Mouse (Mus musculus) left cerebral cortex, postnatal 36 days (tissue): ENCODE measurements around the gene Smyd5. TPM values are rescaled to one million over a fixed set of nuclear protein-coding genes. Genes with fewer than 3 reads are reported as not detected.

Experiments
- DNase-seq, 2 experiments: peaks; one replicate each; pipeline ENCODE4 v3.0.0; 2021 to 2022; ENCODE audit warnings: low spot score in 2 of 2, mixed read lengths in 1 of 2
- intact Hi-C: fragments of 180-260 bp; cut with DNase I; formaldehyde crosslinking; loops from one replicate; pipeline ENCODE4 v1.15.1; 2025
- total RNA-seq, 2 experiments: library from RNA; stranded (reverse); gene quantifications; 2 replicates each; pipeline ENCODE4 v1.2.3; 2021

Smyd5 gene
- total RNA-seq, 2 experiments from 2014 or later, result 40.1 to 43.8 TPM

GRCm38 (mm10) chr6:85479979-85480378, 48.2 kb downstream of the Smyd5 start:
- intact Hi-C loops, result loop anchor here (10.0 kb wide), 1 partner anchor 425 kb away; the partner anchor contains the start of gene Nat8f4
- no peak for DNase-seq

- DNase-seq, result no peak
- intact Hi-C loops, result no loop called here
These were observed 48.9 kb downstream of the Smyd5 start for GRCm38 (mm10) chr6:85480685-85481084.

DNA sequence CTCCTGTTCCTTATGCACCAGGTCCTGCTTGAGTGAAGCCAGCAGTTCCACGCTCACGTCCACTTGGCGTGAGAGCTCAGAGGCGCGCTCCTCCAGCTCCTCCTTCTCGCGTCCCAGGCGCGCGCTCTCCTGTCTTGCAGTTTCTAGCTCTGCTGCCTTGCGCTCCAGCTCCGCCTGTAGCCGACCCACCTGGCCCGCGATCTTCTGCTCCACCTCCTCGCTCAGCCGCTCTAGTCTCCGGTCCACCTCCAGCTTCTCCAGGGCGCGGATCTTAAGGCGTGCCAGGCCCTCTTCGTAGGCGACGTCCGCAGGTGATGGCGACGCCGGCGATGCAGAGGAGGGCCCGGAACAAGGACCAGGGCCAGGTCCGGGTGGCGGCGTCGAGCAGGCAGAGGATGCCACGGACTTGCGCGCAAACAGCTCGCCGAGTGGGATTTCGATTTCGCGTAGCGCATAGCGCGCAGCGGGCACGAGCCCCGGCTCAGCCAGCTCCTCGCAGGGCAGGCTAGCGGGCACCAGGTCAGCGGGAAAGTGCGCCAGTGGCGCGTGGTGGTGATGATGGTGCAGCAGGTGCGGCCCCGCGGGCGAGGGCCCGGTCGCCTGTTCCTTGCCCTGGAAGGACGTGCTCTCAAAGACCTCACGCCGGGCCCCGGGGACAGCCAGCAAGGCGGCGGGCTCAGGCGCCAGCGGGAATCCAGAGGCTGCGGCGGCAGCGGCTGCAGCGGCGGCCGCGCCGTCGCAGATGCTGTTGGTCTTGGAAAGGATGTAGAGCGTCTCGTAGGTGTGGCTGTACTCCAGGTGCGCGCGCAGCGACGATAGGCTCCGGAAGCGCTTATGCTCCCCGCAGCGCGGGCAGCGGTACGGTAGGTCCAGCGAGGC, 52.3 kb downstream of the Smyd5 start:
- intact Hi-C loops, result no loop called here

GRCm38 (mm10) chr6:85485738-85486137, 53.9 kb downstream of the Smyd5 start:
- DNase-seq, result no peak
- intact Hi-C loops, result no loop called here

More for the DNA sequence above, 52.3 kb downstream of the Smyd5 start:
- peak in 1 of 2 experiments; percentile 55 for DNase-seq

DNA sequence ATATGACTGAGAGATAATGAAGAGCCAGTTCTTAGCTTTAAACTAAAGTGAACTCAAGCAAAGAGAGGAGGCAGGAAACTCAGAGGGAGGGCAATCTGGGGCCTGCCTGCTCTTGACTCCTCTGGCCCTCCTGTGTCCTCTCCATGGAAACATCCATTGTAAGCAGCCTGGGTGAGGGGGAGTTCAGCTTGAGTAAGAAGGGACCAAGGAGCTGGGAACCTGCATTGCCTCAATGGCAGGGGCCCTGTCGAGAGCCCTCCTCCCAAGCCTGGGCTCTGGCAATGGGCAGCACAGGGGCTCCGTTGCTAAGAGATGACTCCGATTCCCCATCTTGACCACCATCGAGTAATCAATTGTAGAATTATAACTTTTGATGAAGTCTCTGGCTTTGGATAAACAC, 56.7 kb downstream of the Smyd5 start:
- no peak for DNase-seq
- intact Hi-C loops, result no loop called here

- intact Hi-C loops, result no loop called here
- no peak for DNase-seq
These were observed 57.9 kb downstream of the Smyd5 start for GRCm38 (mm10) chr6:85489717-85490116.

DNA sequence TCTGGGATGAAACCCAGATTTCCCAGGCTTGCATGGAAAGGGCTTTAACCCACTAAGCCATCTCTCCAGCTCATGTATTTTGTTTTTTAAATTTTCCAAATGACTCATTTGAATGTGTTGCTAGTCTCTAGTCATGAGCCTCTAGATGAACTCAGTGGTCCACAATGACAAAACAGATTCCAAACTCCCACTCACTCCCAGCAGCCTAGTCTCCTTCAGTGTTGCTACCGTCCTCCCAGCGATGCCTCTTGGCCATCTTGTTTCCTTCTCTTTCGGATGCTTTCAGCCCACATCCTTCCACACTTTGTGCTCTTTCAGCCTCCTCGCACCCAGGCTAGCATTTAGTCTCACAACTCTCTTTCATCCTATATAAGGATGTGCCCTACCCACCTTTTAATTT, 58.5 kb downstream of the Smyd5 start:
- intact Hi-C loops, result no loop called here
- DNase-seq, result no peak

DNA sequence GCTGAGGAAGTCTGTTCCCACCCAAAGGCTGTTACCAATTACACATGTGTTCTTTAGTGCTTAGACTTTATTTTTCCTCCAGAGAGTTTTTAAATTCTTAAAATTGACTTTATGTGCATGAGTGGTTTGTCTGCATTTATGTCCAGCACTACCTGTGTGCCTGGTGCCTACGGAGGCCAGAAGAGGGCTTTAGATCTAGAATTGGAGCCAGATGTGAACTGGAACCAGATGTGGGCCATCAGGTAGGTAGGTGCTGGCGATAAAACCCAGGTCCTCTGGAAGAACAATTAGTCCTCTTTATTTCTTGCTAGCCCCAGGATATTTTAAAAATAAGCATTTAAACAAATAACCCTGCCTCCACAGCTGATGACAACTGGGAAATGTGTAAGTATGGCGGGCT, 59.8 kb downstream of the Smyd5 start:
- intact Hi-C loops, result no loop called here
- no peak for DNase-seq

Other genes starting within 250 kb of the Smyd5 start
- gene Emx1, start 244.6 kb upstream of the Smyd5 start, total RNA-seq, result 10 to 100 TPM; 34.2 to 45.2 TPM
- gene Sfxn5, start 98.6 kb upstream of the Smyd5 start, total RNA-seq, result 100 to 1,000 TPM; 172 to 183 TPM
- gene Rab11fip5, start 57.4 kb upstream of the Smyd5 start, total RNA-seq, result 10 to 100 TPM; 67.8 to 76.6 TPM
- gene Noto, start 8.1 kb upstream of the Smyd5 start, total RNA-seq, result not detected
- 100 to 1,000 TPM; 203 to 224 TPM for gene Cct7, start 19.5 kb downstream of the Smyd5 start, total RNA-seq
- gene Pradc1, start 20.0 kb downstream of the Smyd5 start, total RNA-seq, result 10 to 100 TPM; 24.6 to 31.4 TPM
- gene Fbxo41, start 71.0 kb downstream of the Smyd5 start, total RNA-seq, result 100 to 1,000 TPM; 106 to 110 TPM
- gene Egr4, start 81.6 kb downstream of the Smyd5 start, total RNA-seq, result 10 to 100 TPM; 37.5 to 60.8 TPM
- 10 to 100 TPM in 1 of 2 experiments, 1 to 10 TPM in 1; 6.7 to 11.0 TPM for gene Alms1, start 155.5 kb downstream of the Smyd5 start, total RNA-seq